Mouse (Mus musculus): ENCODE data around the gene Zdhhc23. TPM values are rescaled to one million over a fixed set of nuclear protein-coding genes. Genes with fewer than 3 reads are reported as not detected.

Gene Zdhhc23
- polyA plus RNA-seq, 1 experiment from 2014 or later, result 2.6 TPM

- Histone ChIP-seq H3K4me1 (no peaks in the 10 kb centered on the region), H3K4me3 (replicated peaks) (no peak overlapping the region), H3K27ac (no peak overlapping the region), H3K9me3 (no peaks in the 10 kb centered on the region), H3K27me3 (replicated peaks) (no peaks in the 10 kb centered on the region), H3K36me3 (no peaks in the 10 kb centered on the region), H3K4me2 (no peak overlapping the region), H3K9ac (no peak overlapping the region)
- 73% methylated on average over 3 of the region's 3 CpGs for WGBS
- no peak for ATAC-seq (ENCODE audit: insufficient read depth, low FRiP score, low read depth)
Observed at GRCm38 (mm10) chr16:43931502-43931901, 48.1 kb downstream of the Zdhhc23 start.

DNA sequence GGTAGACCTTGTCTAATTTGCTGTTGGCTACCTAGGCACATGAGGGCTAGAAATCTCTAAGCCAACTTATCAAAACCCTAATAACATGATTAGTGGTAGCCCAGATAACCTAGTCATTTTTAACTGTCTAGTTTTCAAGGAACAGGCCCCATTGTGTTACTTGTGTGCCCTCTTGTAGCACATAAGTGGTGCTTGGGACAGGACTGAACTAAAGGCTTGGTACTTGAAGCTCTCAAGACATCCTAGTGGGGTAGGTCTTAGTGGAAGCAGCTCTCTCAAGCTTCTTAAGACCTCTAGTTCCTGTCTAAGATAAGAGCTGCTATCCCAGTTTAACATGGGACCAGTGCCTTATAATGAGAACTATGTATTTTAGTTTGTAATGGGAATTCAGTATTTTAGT is 49.0 kb downstream of the Zdhhc23 start:
- Histone ChIP-seq H3K4me3 (replicated peaks) (no peak overlapping the region), H3K4me2 (no peak overlapping the region), H3K9ac (no peak overlapping the region), H3K27ac (no peak overlapping the region), H3K36me3 (no peaks in the 10 kb centered on the region), H3K27me3 (replicated peaks) (no peaks in the 10 kb centered on the region), H3K9me3 (no peaks in the 10 kb centered on the region), H3K4me1 (no peaks in the 10 kb centered on the region)
- no peak for ATAC-seq (ENCODE audit: insufficient read depth, low FRiP score, low read depth)

- no peaks in the 10 kb centered on the region for H3K4me1 ChIP-seq
- H3K27ac ChIP-seq, result no peak within 1 kb of the TSS
- H3K4me2 ChIP-seq, result no peak within 1 kb of the TSS
- H3K9me3 ChIP-seq, result no peaks in the 10 kb centered on the region
- 81% methylated on average over 6 of the region's 6 CpGs for WGBS
- H3K27me3 ChIP-seq (replicated peaks), result no peaks in the 10 kb centered on the region
- H3K9ac ChIP-seq, result no peak within 1 kb of the TSS
- H3K36me3 ChIP-seq, result no peaks in the 10 kb centered on the region
- ATAC-seq (ENCODE audit: insufficient read depth, low FRiP score, low read depth), result no peak
- H3K4me3 ChIP-seq (replicated peaks), result no peak within 1 kb of the TSS
Observed at GRCm38 (mm10) chr16:43926341-43926859, 53.2 kb downstream of the Zdhhc23 start, which contains the start of gene Qtrt2. Gene Qtrt2, minus strand, starts transcription at chr16:43926809.

DNA sequence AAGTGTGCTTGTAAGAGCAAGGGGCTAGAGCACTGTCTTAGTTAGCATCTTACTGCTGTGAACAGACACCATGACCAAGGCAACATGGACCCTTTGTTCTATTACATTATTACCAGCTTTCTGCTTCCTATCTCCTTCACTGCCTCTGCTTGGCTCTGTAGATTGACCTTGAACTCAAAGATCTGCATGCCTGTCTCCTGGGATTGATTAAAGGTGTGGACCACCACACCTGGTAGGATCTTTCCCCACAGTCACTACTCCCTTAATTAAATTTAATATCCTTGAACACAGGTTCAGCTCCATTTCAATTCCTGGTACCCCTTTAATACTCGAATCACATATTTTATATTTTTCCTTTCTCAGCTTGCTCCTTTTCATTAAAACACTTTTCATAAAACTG is 53.7 kb downstream of the Zdhhc23 start:
- H3K9ac ChIP-seq, result no peak overlapping the region
- H3K4me2 ChIP-seq, result no peak overlapping the region
- H3K9me3 ChIP-seq, result no peaks in the 10 kb centered on the region
- no peak overlapping the region for H3K4me3 ChIP-seq (replicated peaks)
- no peaks in the 10 kb centered on the region for H3K36me3 ChIP-seq
- WGBS, result 87% methylated on average over 1 of the region's 1 CpGs
- H3K4me1 ChIP-seq, result no peaks in the 10 kb centered on the region
- no peak for ATAC-seq (ENCODE audit: insufficient read depth, low FRiP score, low read depth)
- no peaks in the 10 kb centered on the region for H3K27me3 ChIP-seq (replicated peaks)
- no peak overlapping the region for H3K27ac ChIP-seq

GRCm38 (mm10) chr16:43925001-43925558 is 54.5 kb downstream of the Zdhhc23 start:
- H3K4me2 ChIP-seq, result no peak overlapping the region
- WGBS, result 40% methylated on average over 6 of the region's 6 CpGs
- no peak for ATAC-seq (ENCODE audit: insufficient read depth, low FRiP score, low read depth)
- H3K36me3 ChIP-seq, result no peaks in the 10 kb centered on the region
- H3K4me1 ChIP-seq, result no peaks in the 10 kb centered on the region
- no peak overlapping the region for H3K4me3 ChIP-seq (replicated peaks)
- no peaks in the 10 kb centered on the region for H3K27me3 ChIP-seq (replicated peaks)
- no peak overlapping the region for H3K9ac ChIP-seq
- H3K9me3 ChIP-seq, result no peaks in the 10 kb centered on the region
- H3K27ac ChIP-seq, result no peak overlapping the region

DNA sequence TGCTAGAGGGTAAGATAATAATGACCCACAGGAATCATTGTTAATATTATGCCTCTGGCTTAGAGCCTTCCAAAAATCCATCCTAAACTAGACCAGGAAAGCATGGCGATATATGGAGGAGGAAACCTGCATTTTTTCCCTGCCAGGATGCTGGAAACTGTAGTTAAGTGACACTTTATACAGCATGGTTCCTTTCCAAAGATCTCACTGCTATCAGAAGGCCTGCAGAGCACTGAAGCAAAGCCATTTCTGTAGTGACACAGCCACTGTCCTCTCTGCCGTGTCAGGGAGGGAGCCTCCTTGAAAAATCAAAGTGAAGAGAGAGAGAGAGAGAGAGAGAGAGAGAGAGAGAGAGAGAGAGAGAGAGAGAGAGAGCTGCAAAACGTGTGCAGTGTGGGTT is 57.0 kb downstream of the Zdhhc23 start:
- H3K4me1 ChIP-seq, result no peaks in the 10 kb centered on the region
- H3K36me3 ChIP-seq, result no peaks in the 10 kb centered on the region
- H3K27ac ChIP-seq, result no peak overlapping the region
- H3K9me3 ChIP-seq, result no peaks in the 10 kb centered on the region
- ATAC-seq (ENCODE audit: insufficient read depth, low FRiP score, low read depth), result no peak
- no peak overlapping the region for H3K9ac ChIP-seq
- no peaks in the 10 kb centered on the region for H3K27me3 ChIP-seq (replicated peaks)
- H3K4me3 ChIP-seq (replicated peaks), result no peak overlapping the region
- H3K4me2 ChIP-seq, result no peak overlapping the region
- 58% methylated on average over 3 of the region's 3 CpGs for WGBS

DNA sequence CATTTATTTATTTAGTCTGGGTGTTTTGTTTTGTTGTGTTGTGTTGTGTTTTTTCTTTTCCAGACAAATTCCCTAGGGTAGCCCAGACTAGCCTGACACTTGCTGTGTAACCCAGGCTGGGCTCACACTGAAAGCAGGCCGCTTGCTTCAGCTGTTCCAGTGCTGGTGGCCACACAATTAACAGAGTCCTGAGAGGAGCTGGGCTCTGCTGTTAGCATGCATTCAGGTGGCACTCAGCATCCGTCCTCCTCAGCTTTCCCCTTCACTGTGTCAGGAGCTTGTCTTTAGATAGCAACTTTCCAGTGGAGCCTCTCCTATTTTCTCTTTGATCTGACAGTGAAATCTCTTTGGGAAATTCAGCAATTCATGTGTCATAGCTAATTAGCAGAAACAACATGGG is 57.6 kb downstream of the Zdhhc23 start:
- no peak for ATAC-seq (ENCODE audit: insufficient read depth, low FRiP score, low read depth)
- H3K27me3 ChIP-seq (replicated peaks), result no peaks in the 10 kb centered on the region
- H3K4me1 ChIP-seq, result no peaks in the 10 kb centered on the region

DNA sequence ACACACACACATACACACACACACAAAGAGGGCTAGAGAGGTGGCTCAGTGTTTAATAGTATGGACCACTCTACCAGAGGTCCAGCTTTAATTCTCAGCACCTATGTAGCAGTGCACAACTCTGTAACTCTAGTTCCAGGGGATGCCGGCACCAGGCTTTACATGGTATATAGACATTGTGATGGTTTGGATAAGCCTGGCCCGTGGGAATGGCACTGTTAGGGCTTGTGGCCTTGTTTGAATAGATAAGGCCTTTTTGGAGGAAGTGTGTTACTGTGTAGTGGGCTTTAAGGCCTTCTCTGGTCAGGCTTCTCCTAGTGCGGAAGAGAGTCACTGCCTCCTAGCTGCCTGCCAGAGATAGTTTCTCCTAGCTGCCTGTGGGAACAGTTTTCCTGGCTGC is 60.7 kb downstream of the Zdhhc23 start:
- no peak overlapping the region for H3K27ac ChIP-seq
- H3K4me1 ChIP-seq, result no peaks in the 10 kb centered on the region
- WGBS, result 70% methylated on average over 3 of the region's 3 CpGs
- no peaks in the 10 kb centered on the region for H3K27me3 ChIP-seq (replicated peaks)
- ATAC-seq (ENCODE audit: insufficient read depth, low FRiP score, low read depth), result peak; percentile 70; the same call in 1 of the 2 replicates
- H3K9ac ChIP-seq, result no peak overlapping the region
- no peak overlapping the region for H3K4me2 ChIP-seq
- H3K4me3 ChIP-seq (replicated peaks), result no peak overlapping the region
- no peaks in the 10 kb centered on the region for H3K9me3 ChIP-seq
- H3K36me3 ChIP-seq, result no peaks in the 10 kb centered on the region

More for the DNA sequence above, 57.6 kb downstream of the Zdhhc23 start:
- Histone ChIP-seq H3K4me3 (replicated peaks) (no peak overlapping the region), H3K4me2 (no peak overlapping the region), H3K9ac (no peak overlapping the region), H3K9me3 (no peaks in the 10 kb centered on the region), H3K27ac (no peak overlapping the region), H3K36me3 (no peaks in the 10 kb centered on the region)
- whole genome bisulfite sequencing, result 82% methylated on average over 2 of the region's 2 CpGs

Small RNA genes lying within 50 kb of the gene (microRNA-seq; reads per million reads assigned to microRNA genes)
- not detected for gene Mir3470b

Other genes starting within 250 kb of the Zdhhc23 start
- gene Drd3, start 225.8 kb downstream of the Zdhhc23 start, polyA plus RNA-seq (2015; fragmentation: Nextera tagmentation; extraction: Ambion mirVana), result 0.09 TPM in 1 of 2 replicates, not detected in the other
- 11.8 and 13.7 TPM in 2 replicates for gene Ccdc191, start 90.0 kb downstream of the Zdhhc23 start, polyA plus RNA-seq (2015; fragmentation: Nextera tagmentation; extraction: Ambion mirVana)
- gene Qtrt2, start 53.0 kb downstream of the Zdhhc23 start, polyA plus RNA-seq (2015; fragmentation: Nextera tagmentation; extraction: Ambion mirVana), result 22.5 and 25.8 TPM in 2 replicates
- gene Gramd1c, start 83.6 kb upstream of the Zdhhc23 start, polyA plus RNA-seq (2015; fragmentation: Nextera tagmentation; extraction: Ambion mirVana), result 6.6 and 7.1 TPM in 2 replicates
- gene Atp6v1a, start 159.9 kb upstream of the Zdhhc23 start, polyA plus RNA-seq (2015; fragmentation: Nextera tagmentation; extraction: Ambion mirVana), result 49.4 and 51.8 TPM in 2 replicates
- gene Naa50, start 160.0 kb upstream of the Zdhhc23 start, polyA plus RNA-seq (2015; fragmentation: Nextera tagmentation; extraction: Ambion mirVana), result 110 and 112 TPM in 2 replicates
- 3.3 and 3.4 TPM in 2 replicates for gene Usf3, start 193.5 kb upstream of the Zdhhc23 start, polyA plus RNA-seq (2015; fragmentation: Nextera tagmentation; extraction: Ambion mirVana)

All from stomach, embryonic 15.5 days (tissue).